Mouse (Mus musculus): Measurements from ENCODE around the gene Anp32e. TPM values are rescaled to one million over a fixed set of nuclear protein-coding genes. Genes with fewer than 3 reads are reported as not detected.

Anp32e gene
- polyA plus RNA-seq, 1 experiment, result 48.5 TPM

GRCm38 (mm10) chr3:95986001-95986622 is 57.1 kb downstream of the Anp32e start:
- no peak overlapping the region for H3K4me3 ChIP-seq
- no peaks in the 10 kb centered on the region for H3K79me2 ChIP-seq (ENCODE audit: control insufficient read depth, insufficient read depth)
- H3ac ChIP-seq (ENCODE audit: control insufficient read depth, insufficient read length), result no peak overlapping the region
- no peak for TF ChIP-seq MAX (IDR thresholded peaks at IDR 0.05; ENCODE audit: low read depth)
- TF ChIP-seq TCF12 (IDR thresholded peaks at IDR 0.05; ENCODE audit: insufficient read depth, poor library complexity, severe bottlenecking), result no peak
- TF ChIP-seq SRF (IDR thresholded peaks at IDR 0.05; ENCODE audit: control insufficient read depth, insufficient read length, low read depth), result no peak
- no peak for TF ChIP-seq MYOG (IDR thresholded peaks at IDR 0.05; ENCODE audit: control insufficient read depth in 1 of 3, insufficient read depth in 1 of 3, insufficient read length in 2 of 3, low read depth in 2 of 3)
- TF ChIP-seq REST (IDR thresholded peaks at IDR 0.05; ENCODE audit: insufficient read depth, insufficient read length), result no peak
- no peak for TF ChIP-seq E2F4 (IDR thresholded peaks at IDR 0.05; ENCODE audit: insufficient read depth)
- no peak for TF ChIP-seq POLR2A (IDR thresholded peaks at IDR 0.05; ENCODE audit: insufficient read length, low read depth)
- peak; percentile 65 for TF ChIP-seq POLR2AphosphoS2 (IDR thresholded peaks at IDR 0.05; ENCODE audit: insufficient read length, low read depth)
- no peak for TF ChIP-seq USF1 (IDR thresholded peaks at IDR 0.05; ENCODE audit: low read depth)
- no peak for TF ChIP-seq TCF3 (IDR thresholded peaks at IDR 0.05; ENCODE audit: insufficient read length, low read depth)
- TF ChIP-seq CEBPB (IDR thresholded peaks at IDR 0.05; ENCODE audit: insufficient read depth, poor library complexity, severe bottlenecking), result no peak
- peak in 1 of 3 experiments; percentile 8 for TF ChIP-seq MYOD1 (IDR thresholded peaks at IDR 0.05; ENCODE audit: control insufficient read depth in 1 of 3, insufficient read length in 2 of 3, low read depth in 2 of 3)
- H3K27me3 ChIP-seq (ENCODE audit: control insufficient read depth, insufficient read depth, insufficient read length), result no peaks in the 10 kb centered on the region
- H3K36me3 ChIP-seq (ENCODE audit: control insufficient read depth, insufficient read depth), result no peaks in the 10 kb centered on the region
- no peak overlapping the region for H3K4me2 ChIP-seq (ENCODE audit: low read depth)

- Histone ChIP-seq H3K36me3 (ENCODE audit: control insufficient read depth, insufficient read depth) (no peaks in the 10 kb centered on the region), H3ac (ENCODE audit: control insufficient read depth, insufficient read length) (no peak overlapping the region), H3K4me3 (no peak overlapping the region), H3K27me3 (ENCODE audit: control insufficient read depth, insufficient read depth, insufficient read length) (no peaks in the 10 kb centered on the region), H3K4me2 (ENCODE audit: low read depth) (no peak overlapping the region), H3K79me2 (ENCODE audit: control insufficient read depth, insufficient read depth) (no peaks in the 10 kb centered on the region)
- TF ChIP-seq SRF (IDR thresholded peaks at IDR 0.05; ENCODE audit: control insufficient read depth, insufficient read length, low read depth) (no peak), TCF12 (IDR thresholded peaks at IDR 0.05; ENCODE audit: insufficient read depth, poor library complexity, severe bottlenecking) (no peak), POLR2AphosphoS2 (IDR thresholded peaks at IDR 0.05; ENCODE audit: insufficient read length, low read depth) (peak; percentile 49), REST (IDR thresholded peaks at IDR 0.05; ENCODE audit: insufficient read depth, insufficient read length) (no peak)
Measured at GRCm38 (mm10) chr3:95986984-95987383, 57.9 kb downstream of the Anp32e start.

- no peak overlapping the region for H3ac ChIP-seq (ENCODE audit: control insufficient read depth, insufficient read length)
- H3K4me2 ChIP-seq (ENCODE audit: low read depth), result no peak overlapping the region
- no peaks in the 10 kb centered on the region for H3K36me3 ChIP-seq (ENCODE audit: control insufficient read depth, insufficient read depth)
- no peaks in the 10 kb centered on the region for H3K27me3 ChIP-seq (ENCODE audit: control insufficient read depth, insufficient read depth, insufficient read length)
- TF ChIP-seq POLR2AphosphoS2 (IDR thresholded peaks at IDR 0.05; ENCODE audit: insufficient read length, low read depth), result peak; percentile 21
- no peak for TF ChIP-seq MAX (IDR thresholded peaks at IDR 0.05; ENCODE audit: low read depth)
- peaks cover 5% of the 10 kb centered on the region for H3K79me2 ChIP-seq (ENCODE audit: control insufficient read depth, insufficient read depth)
- H3K4me3 ChIP-seq, result no peak overlapping the region
Measured at GRCm38 (mm10) chr3:95987386-95988110, 58.5 kb downstream of the Anp32e start.

GRCm38 (mm10) chr3:95988138-95988537 is 59.1 kb downstream of the Anp32e start:
- peaks cover 10% of the 10 kb centered on the region for H3K79me2 ChIP-seq (ENCODE audit: control insufficient read depth, insufficient read depth)
- H3K27me3 ChIP-seq (ENCODE audit: control insufficient read depth, insufficient read depth, insufficient read length), result no peaks in the 10 kb centered on the region
- H3ac ChIP-seq (ENCODE audit: control insufficient read depth, insufficient read length), result no peak overlapping the region
- no peak for TF ChIP-seq TCF3 (IDR thresholded peaks at IDR 0.05; ENCODE audit: insufficient read length, low read depth)
- H3K4me2 ChIP-seq (ENCODE audit: low read depth), result no peak overlapping the region
- no peak overlapping the region for H3K4me3 ChIP-seq
- H3K36me3 ChIP-seq (ENCODE audit: control insufficient read depth, insufficient read depth), result no peaks in the 10 kb centered on the region

- H3K4me2 ChIP-seq (ENCODE audit: low read depth), result no peak overlapping the region
- no peaks in the 10 kb centered on the region for H3K27me3 ChIP-seq (ENCODE audit: control insufficient read depth, insufficient read depth, insufficient read length)
- no peaks in the 10 kb centered on the region for H3K36me3 ChIP-seq (ENCODE audit: control insufficient read depth, insufficient read depth)
- no peak for TF ChIP-seq MAX (IDR thresholded peaks at IDR 0.05; ENCODE audit: low read depth)
- no peak for TF ChIP-seq REST (IDR thresholded peaks at IDR 0.05; ENCODE audit: insufficient read depth, insufficient read length)
- peak in 2 of 3 experiments; percentile 63 to 83 for TF ChIP-seq MYOD1 (IDR thresholded peaks at IDR 0.05; ENCODE audit: control insufficient read depth in 1 of 3, insufficient read length in 2 of 3, low read depth in 2 of 3)
- no peak for TF ChIP-seq CEBPB (IDR thresholded peaks at IDR 0.05; ENCODE audit: insufficient read depth, poor library complexity, severe bottlenecking)
- peak; percentile 25 to 93 (median 69) for TF ChIP-seq MYOG (IDR thresholded peaks at IDR 0.05; ENCODE audit: control insufficient read depth in 1 of 3, insufficient read depth in 1 of 3, insufficient read length in 2 of 3, low read depth in 2 of 3)
- TF ChIP-seq TCF12 (IDR thresholded peaks at IDR 0.05; ENCODE audit: insufficient read depth, poor library complexity, severe bottlenecking), result no peak
- no peak for TF ChIP-seq POLR2A (IDR thresholded peaks at IDR 0.05; ENCODE audit: insufficient read length, low read depth)
- no peak for TF ChIP-seq SRF (IDR thresholded peaks at IDR 0.05; ENCODE audit: control insufficient read depth, insufficient read length, low read depth)
- peaks cover 19% of the 10 kb centered on the region for H3K79me2 ChIP-seq (ENCODE audit: control insufficient read depth, insufficient read depth)
- H3K4me3 ChIP-seq, result no peak overlapping the region
- no peak overlapping the region for H3ac ChIP-seq (ENCODE audit: control insufficient read depth, insufficient read length)
Measured at GRCm38 (mm10) chr3:95988969-95989368, 59.9 kb downstream of the Anp32e start.

All from myocyte (in vitro differentiated cells).